In genomic region chr11:20608442-20608841, GRCm38 (mm10) we compare ENCODE assay signal across 16 mouse cellular contexts.
DNase-seq lines count a peak whose midpoint lies in the region; TF ChIP-seq lines count a peak whose summit lies in the region.
"Had no signal": no experiment of that assay in that cellular context is flagged by ENCODE, and none has a peak within 500 bp of the region (broad histone marks: within the 10 kb centered on the region; RNA-seq: fewer than 3 reads in every experiment).

No protein-coding gene starts in this region.

- intact Hi-C loops in left cerebral cortex, postnatal 4 days (cut with DNase I): no loop called here
- intact Hi-C loops in left cerebral cortex, postnatal 36 days (cut with DNase I): no loop called here

- H3K4me3 ChIP-seq in MEL (ENCODE audit: control insufficient read depth in 1 of 2, insufficient read depth in 1 of 2, low read depth in 2 of 2, low read length in 2 of 2): no peak overlapping the region
- H3K4me3 ChIP-seq: hindbrain, embryonic 12.5 days had no signal

- no peak overlapping the region for H3K9ac ChIP-seq in MEL (ENCODE audit: control insufficient read depth, low read depth, low read length, poor library complexity, severe bottlenecking)
- H3K9ac ChIP-seq: forebrain, postnatal 0 days; hindbrain, embryonic 12.5 days; liver, embryonic 14.5 days had no signal

- TF ChIP-seq CTCF in MEL (IDR thresholded peaks at IDR 0.05 in 2 of 3, conservative IDR thresholded peaks at IDR 0.05 in 1 of 3; ENCODE audit: control insufficient read depth in 1 of 3, insufficient read depth in 1 of 3, low read depth in 2 of 3, low read length in 3 of 3, poor library complexity in 1 of 3, severe bottlenecking in 1 of 3): no peak

- TF ChIP-seq RAD21 in MEL (IDR thresholded peaks at IDR 0.05; ENCODE audit: low read depth, low read length): no peak

- peak; percentile 79 for DNase-seq in heart, adult 11 months
- DNase-seq in heart, postnatal 4 days: no peak
- DNase-seq in left cerebral cortex, adult 11 months (ENCODE audit: low spot score): peak; percentile 27
- DNase-seq in left cerebral cortex, postnatal 4 days: no peak
- DNase-seq in MEL (ENCODE audit: low read depth, low spot score): peak; percentile 42
- peak; percentile 34 to 43 for DNase-seq in left cerebral cortex, postnatal 36 days (ENCODE audit: low spot score in 2 of 2)
- no peak for DNase-seq in cerebellum, adult 9-11 months
- DNase-seq in embryo, embryonic 10.5 days (ENCODE audit: low spot score): no peak
- DNase-seq: adrenal gland, adult 8-10 months; cerebellum, adult 8-10 months; forebrain, postnatal 0 days; kidney, postnatal 25 days; lung, postnatal 10 days; thymus, adult 18-20 months had no signal

- peaks cover 2 to 6% of the 10 kb centered on the region in 2 experiments; a peak in 3 of 4 replicates for H3K4me1 ChIP-seq in MEL (ENCODE audit: control insufficient read depth in 1 of 2, insufficient read depth in 2 of 2, low read length in 2 of 2)

- peaks cover 0 to 7% of the 10 kb centered on the region in 2 experiments; a peak in 2 of 4 replicates for H3K36me3 ChIP-seq in MEL (ENCODE audit: control insufficient read depth in 1 of 2, insufficient read depth in 2 of 2, low read length in 2 of 2)
- H3K36me3 ChIP-seq: hindbrain, embryonic 12.5 days had no signal

- no peaks in the 10 kb centered on the region for H3K79me2 ChIP-seq in MEL (ENCODE audit: control insufficient read depth, insufficient read depth, low read length, poor library complexity)

- no peak for TF ChIP-seq POLR2A in MEL (IDR thresholded peaks at IDR 0.05; ENCODE audit: control insufficient read depth in 1 of 2, insufficient read depth in 1 of 2, low read depth in 1 of 2, low read length in 2 of 2, poor library complexity in 1 of 2)

- no peak overlapping the region for H3K27ac ChIP-seq in MEL (ENCODE audit: control insufficient read depth, low read depth, low read length)
- H3K27ac ChIP-seq: hindbrain, embryonic 12.5 days; liver, embryonic 14.5 days had no signal

- no peaks in the 10 kb centered on the region for H3K27me3 ChIP-seq in MEL (ENCODE audit: control insufficient read depth in 1 of 2, insufficient read depth in 2 of 2, low read length in 2 of 2)
- H3K27me3 ChIP-seq: hindbrain, embryonic 12.5 days had no signal

- TF ChIP-seq EP300 in MEL (IDR thresholded peaks at IDR 0.05; ENCODE audit: low read depth in 1 of 2, low read length in 2 of 2): no peak

- no peaks in the 10 kb centered on the region for H3K9me3 ChIP-seq in MEL (replicated peaks; ENCODE audit: insufficient read depth, low read length)
- H3K9me3 ChIP-seq: hindbrain, embryonic 12.5 days had no signal

TF ChIP-seq in MEL, 35 proteins besides CTCF, POLR2A, EP300 and RAD21:
- TF ChIP-seq GABPA (IDR thresholded peaks at IDR 0.05; ENCODE audit: low read depth, low read length) (no peak), ZNF384 (IDR thresholded peaks at IDR 0.05; ENCODE audit: low read depth, low read length) (no peak), HCFC1 (IDR thresholded peaks at IDR 0.05; ENCODE audit: low read depth, low read length) (no peak), MAFK (IDR thresholded peaks at IDR 0.05; ENCODE audit: borderline replicate concordance, low read depth, low read length) (no peak), POLR2AphosphoS2 (IDR thresholded peaks at IDR 0.05; ENCODE audit: low read length) (no peak), MXI1 (IDR thresholded peaks at IDR 0.05; ENCODE audit: low read depth, low read length) (no peak), NELFE (IDR thresholded peaks at IDR 0.05; ENCODE audit: low read depth, low read length) (no peak), ETS1 (IDR thresholded peaks at IDR 0.05; ENCODE audit: low read depth, low read length) (no peak), MYC (IDR thresholded peaks at IDR 0.05; ENCODE audit: low read depth, low read length) (no peak), USF2 (IDR thresholded peaks at IDR 0.05; ENCODE audit: borderline replicate concordance in 1 of 2, insufficient read depth in 1 of 2, low read depth in 1 of 2, low read length in 2 of 2) (no peak), E2F4 (IDR thresholded peaks at IDR 0.05; ENCODE audit: borderline replicate concordance, low read depth, low read length) (no peak), SIN3A (IDR thresholded peaks at IDR 0.05; ENCODE audit: low read length) (no peak), MAX (IDR thresholded peaks at IDR 0.05; ENCODE audit: low read length) (no peak), USF1 (IDR thresholded peaks at IDR 0.05; ENCODE audit: low read depth, low read length) (no peak), KAT2A (conservative IDR thresholded peaks at IDR 0.05; ENCODE audit: low read depth, low read length) (no peak), ZMIZ1 (IDR thresholded peaks at IDR 0.05; ENCODE audit: low read depth, low read length) (no peak), TCF12 (IDR thresholded peaks at IDR 0.05; ENCODE audit: low read depth, low read length) (no peak), JUND (IDR thresholded peaks at IDR 0.05; ENCODE audit: low read depth, low read length) (no peak), ZC3H11A (IDR thresholded peaks at IDR 0.05; ENCODE audit: low read depth, low read length) (no peak)

Comparison
In these comparisons a context has a peak if more than half of its experiments do, and no peak if none do; other contexts are left out.
1. DNase-seq: peak in heart, adult 11 months (single experiment), left cerebral cortex, adult 11 months (single experiment), MEL (single experiment) and left cerebral cortex, postnatal 36 days (2 of 2); none in heart, postnatal 4 days (single experiment), left cerebral cortex, postnatal 4 days (single experiment), cerebellum, adult 9-11 months (single experiment) and embryo, embryonic 10.5 days (single experiment).